Mouse (Mus musculus) megakaryocyte progenitor cell, adult 5-6 weeks (primary cell): ENCODE results near the gene Arhgef3. TPM values are rescaled to one million over a fixed set of nuclear protein-coding genes. Genes with fewer than 3 reads are reported as not detected.
"Not testable (repeated sequence)": the region's sequence is repeated elsewhere in the genome, so short reads cannot be mapped to it uniquely, and the experiment has no call there.

Experiments
- ATAC-seq: replicated peaks from 2 replicates; pipeline ENCODE4 v1.8.0; 2016; ENCODE audit warnings: mild to moderate bottlenecking, moderate TSS enrichment, inconsistent platforms; ENCODE audit not compliant: poor library complexity
- total RNA-seq, 2 experiments: library from RNA; stranded (forward) in 1 of 2; stranded (reverse) in 1 of 2; fragments of 157-497, 149-512 nt in 1 of 2; fragments of 200-1000 nt in 1 of 2; gene quantifications; 2 replicates each; pipeline versions ENCODE4 v1.2.3 to v1.2.4; 2015 to 2017

Arhgef3 gene
- total RNA-seq, 2 experiments from 2014 or later: 13.8 to 15.5 TPM

- ATAC-seq: peak; percentile 60
Measured at GRCm38 (mm10) chr14:27229441-27230147, 114.9 kb downstream of the Arhgef3 start.

DNA sequence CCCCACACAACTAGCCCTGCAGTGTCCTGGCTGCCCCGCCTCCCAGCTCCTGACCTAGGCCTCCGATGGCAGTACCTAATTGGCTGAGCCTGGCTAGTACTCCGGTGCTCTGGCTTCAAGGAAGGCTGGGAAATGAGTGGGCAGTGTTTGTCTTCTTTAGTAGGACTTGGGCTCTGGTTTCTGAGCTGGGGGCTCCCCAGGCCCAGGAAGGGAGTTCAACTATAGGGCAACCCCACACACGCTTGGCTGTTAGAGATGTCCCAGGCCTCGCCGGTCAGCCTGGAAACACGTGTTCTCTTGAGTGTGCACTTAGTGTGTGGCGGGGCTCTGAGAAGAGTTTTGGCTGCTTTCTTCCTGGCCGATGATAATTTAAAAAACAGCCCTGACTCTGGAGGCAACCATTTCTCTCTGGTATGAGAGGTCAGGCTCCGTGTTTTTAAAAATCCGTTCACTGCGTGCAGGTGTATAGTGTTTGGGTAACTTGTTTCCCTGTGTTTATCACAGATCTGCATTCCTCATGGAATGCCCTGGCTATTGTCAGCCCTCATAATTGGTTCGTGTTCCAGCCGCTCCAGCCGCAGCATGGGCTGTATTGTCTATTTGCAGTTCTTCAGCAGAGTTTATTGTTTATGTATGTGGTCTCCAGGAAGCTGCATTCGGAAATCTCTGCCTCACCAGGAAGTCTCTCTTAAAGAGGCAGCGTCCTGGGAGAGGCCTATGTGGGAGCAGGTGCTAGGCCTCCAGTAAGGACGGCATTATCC, 115.7 kb downstream of the Arhgef3 start:
- ATAC-seq: peak; percentile 26

DNA sequence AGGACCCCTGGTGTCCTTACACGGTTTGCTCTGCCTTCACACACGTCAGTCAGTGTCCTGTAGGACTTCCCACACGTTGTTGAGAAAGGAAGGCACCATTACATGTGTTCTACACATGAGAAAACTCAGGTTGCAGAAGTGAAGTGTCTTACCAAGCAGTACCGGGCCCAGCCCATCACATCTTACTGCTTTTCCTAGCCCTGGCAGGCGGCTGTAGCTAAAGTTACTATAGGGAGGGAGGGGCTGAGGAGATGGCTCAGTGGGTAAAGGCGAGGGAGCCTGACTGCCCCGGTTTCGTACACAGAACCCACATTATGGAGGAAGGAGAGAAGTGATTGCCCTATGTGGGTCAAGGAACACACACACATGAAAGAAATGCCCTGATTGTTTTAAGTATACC, 116.8 kb downstream of the Arhgef3 start:
- no peak for ATAC-seq

- no peak for ATAC-seq
Measured at GRCm38 (mm10) chr14:27231974-27232780, 117.5 kb downstream of the Arhgef3 start.

DNA sequence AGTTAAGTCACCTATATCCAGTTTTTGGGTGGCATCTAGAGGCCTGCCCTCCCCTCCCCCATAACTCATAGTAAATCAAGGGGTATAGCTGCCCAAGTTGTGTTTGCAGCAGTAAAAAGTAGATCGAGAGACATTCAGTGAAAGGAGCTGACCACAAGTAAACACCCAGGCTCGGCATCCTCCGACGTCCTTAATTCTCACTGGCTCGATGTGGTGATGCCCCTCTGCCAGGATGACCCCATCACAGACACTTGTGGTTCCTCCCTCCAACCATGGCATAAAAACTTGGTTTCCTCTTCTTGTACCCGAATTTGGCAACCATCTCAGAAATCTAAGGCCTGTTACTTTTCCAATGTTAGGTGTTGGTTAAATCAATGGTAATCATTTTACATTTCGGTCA, 118.4 kb downstream of the Arhgef3 start:
- ATAC-seq: no peak

DNA sequence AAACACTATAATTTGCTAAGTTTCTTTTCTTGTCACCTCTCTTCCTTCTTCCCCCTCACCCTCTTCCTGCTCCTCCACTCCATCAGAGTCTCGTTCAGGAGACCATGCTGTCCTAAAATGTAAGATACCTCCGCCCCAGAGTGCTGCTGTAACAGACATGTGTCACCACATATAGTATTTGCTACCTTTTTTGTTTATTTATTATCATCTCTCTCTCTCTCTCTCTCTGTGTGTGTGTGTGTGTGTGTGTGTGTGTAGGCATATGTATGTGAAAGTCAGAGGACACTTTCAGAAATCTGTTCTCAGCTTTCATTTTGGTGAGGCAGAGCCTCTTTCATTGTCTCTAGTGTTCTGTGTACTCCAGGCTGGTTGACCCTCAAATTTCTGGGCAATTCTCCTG, 119.0 kb downstream of the Arhgef3 start:
- ATAC-seq: no peak

DNA sequence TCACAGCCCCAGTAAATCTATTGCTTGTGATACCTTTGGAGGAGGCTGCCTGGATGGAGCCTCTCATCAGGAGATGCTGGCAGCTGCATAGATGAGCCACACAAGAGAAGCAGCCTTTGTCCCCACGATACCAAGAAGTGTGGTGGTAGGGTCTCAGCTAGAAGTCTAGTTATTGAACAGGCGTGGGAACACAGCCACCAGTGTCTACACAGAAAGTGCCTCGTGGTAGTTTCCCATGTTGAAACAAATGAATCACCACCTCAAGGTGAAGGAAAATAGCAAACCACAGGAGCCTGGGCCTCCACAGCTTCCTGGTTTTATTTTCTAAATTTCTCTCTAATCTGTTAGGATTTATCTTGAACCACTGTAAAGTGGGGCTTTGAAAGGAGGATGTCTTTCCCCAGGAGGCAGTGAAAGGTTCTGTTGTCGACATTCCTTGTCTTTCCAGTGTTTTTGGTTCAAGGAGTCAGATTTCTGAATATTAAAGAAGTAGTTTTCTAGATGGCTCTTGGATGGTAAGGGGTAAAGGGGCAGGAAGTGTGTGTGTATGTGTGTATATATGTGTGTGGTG, 119.7 kb downstream of the Arhgef3 start:
- ATAC-seq: no peak

- no peak for ATAC-seq
Measured at GRCm38 (mm10) chr14:27235897-27236553, 121.3 kb downstream of the Arhgef3 start.

GRCm38 (mm10) chr14:27237522-27238187, 123.0 kb downstream of the Arhgef3 start:
- ATAC-seq: peak; percentile 93

- no peak for ATAC-seq
Measured at GRCm38 (mm10) chr14:27238600-27239118, 124.0 kb downstream of the Arhgef3 start.

DNA sequence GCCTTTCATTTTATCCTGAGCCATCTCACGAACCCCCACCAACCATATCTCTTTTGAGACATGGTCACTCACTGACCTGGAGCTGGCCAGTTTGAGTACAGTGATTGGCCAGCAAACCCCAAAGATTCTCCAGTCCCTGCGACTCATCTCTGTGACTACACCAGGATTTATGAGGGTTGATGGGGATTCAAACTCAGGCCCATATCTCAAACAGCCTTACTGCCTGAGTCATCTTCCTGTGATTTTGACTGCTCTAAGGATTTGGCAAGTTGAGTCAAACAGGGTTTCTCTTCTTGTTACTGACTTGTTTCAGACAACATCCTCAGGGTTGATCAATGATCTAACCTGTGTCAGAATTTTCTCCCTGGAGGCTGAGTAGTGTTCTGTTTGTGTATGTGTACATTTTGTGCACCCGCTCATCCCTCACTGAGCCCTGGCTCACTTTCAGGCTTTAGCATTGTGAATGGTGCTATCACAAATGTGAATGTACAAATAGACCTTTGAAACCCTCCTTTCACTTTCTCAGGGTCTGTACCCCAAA, 124.9 kb downstream of the Arhgef3 start:
- ATAC-seq: no peak

- ATAC-seq: no peak
Measured at GRCm38 (mm10) chr14:27242253-27242652, 127.6 kb downstream of the Arhgef3 start.

- no peak for ATAC-seq
Measured at GRCm38 (mm10) chr14:27242769-27243168, 128.1 kb downstream of the Arhgef3 start.

GRCm38 (mm10) chr14:27243585-27243984, 128.9 kb downstream of the Arhgef3 start:
- no peak for ATAC-seq

DNA sequence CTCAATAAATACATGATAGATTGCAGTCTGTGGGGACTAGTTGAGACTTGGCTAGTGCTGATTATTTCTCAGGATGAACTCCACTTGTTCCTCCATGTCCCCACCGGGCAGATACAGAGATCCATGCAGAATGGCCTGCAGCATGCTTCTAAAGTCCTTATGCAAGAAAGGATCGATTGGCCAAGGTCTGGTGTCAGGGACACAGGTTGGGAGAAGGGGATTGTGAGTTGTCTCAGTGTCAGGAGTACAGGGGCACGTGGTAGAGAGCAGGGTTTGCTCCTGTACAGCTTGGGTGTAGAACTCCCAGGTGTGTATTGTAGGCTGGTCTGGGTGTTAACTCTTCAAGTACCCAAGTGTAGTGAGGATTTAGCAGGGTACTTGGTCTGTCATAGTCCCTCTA, 130.2 kb downstream of the Arhgef3 start:
- ATAC-seq: no peak

- ATAC-seq: no peak
Measured at GRCm38 (mm10) chr14:27246424-27246823, 131.7 kb downstream of the Arhgef3 start.

- not testable (repeated sequence) for ATAC-seq
Measured at GRCm38 (mm10) chr14:27246948-27247347, 132.2 kb downstream of the Arhgef3 start.

- ATAC-seq: no peak
Measured at GRCm38 (mm10) chr14:27249121-27249520, 134.4 kb downstream of the Arhgef3 start.

DNA sequence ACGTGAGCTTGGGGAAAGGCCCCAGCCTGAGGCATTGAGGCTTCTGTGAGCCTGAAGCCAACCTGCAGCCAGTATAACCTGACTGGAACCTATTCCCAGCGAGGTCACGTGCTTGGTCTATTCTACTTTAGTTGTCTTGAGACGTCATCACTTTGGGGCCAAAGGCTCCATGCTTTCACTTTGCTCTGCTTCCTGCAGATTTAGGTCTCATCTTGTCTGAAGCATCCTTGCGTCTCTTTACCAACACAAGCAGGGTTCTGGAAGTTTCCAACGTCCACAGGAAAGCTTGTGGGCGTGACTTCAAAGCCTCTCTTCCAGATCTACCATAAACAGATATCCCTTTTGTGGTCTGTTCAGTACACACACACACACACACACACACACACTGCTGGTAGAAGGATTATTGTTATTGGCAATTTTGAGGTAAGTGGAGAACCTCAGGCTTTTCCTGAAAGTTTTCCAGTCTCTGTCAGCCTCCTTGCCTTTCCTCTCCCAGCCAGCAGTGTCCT, 135.6 kb downstream of the Arhgef3 start:
- no peak for ATAC-seq
